Mouse (Mus musculus) ES-E14 (cell line): ENCODE results near the gene Zfp655.

ENCODE experiments used
- CHD2 ChIP-seq: IDR thresholded peaks from 2 replicates; pipeline ENCODE4 v1.6.1; 2014; ENCODE audit warnings: mild to moderate bottlenecking, low read depth, low read length, inconsistent platforms
- HCFC1 ChIP-seq: IDR thresholded peaks from 2 replicates; pipeline ENCODE4 v1.6.1; 2012; ENCODE audit warnings: low read length, inconsistent platforms, borderline replicate concordance; ENCODE audit not compliant: insufficient read depth

- TF ChIP-seq HCFC1: no peak
- no peak for TF ChIP-seq CHD2
Observed at GRCm38 (mm10) chr5:145205041-145205440, 26.5 kb upstream of the Zfp655 start.
